Mouse (Mus musculus) hindbrain, embryonic 13.5 days (tissue): ENCODE data around the gene Trex1. TPM values are rescaled to one million over a fixed set of nuclear protein-coding genes. Genes with fewer than 3 reads are reported as not detected.
A peak's percentile ranks its signal among the peaks of the same experiment; 100 is the strongest.

Source experiments
- ATAC-seq: fragments of 200-750 bp; cut with Nextera tagmentation; 2 replicates; pipeline ENCODE4 v1.8.0; 2017; ENCODE audit warnings: moderate TSS enrichment; ENCODE audit not compliant: low FRiP score
- H3K27ac ChIP-seq: fragments of 300-500 bp; sonication (generic); 2 replicates; pipeline ENCODE4 v1.5.1; 2015; ENCODE audit warnings: inconsistent platforms, mild to moderate bottlenecking, moderate library complexity
- H3K27me3 ChIP-seq: fragments of 300-500 bp; sonication (generic); 2 replicates; pipeline ENCODE4 v1.6.1; 2015; ENCODE audit warnings: mild to moderate bottlenecking, inconsistent platforms
- H3K36me3 ChIP-seq: fragments of 300-500 bp; sonication (generic); 2 replicates; pipeline ENCODE4 v1.6.1; 2015; ENCODE audit warnings: mild to moderate bottlenecking, inconsistent platforms
- H3K4me1 ChIP-seq: fragments of 300-500 bp; sonication (generic); replicated peaks from 2 replicates; pipeline ENCODE4 v1.6.1; 2015; ENCODE audit warnings: inconsistent platforms
- H3K4me2 ChIP-seq: fragments of 300-500 bp; sonication (generic); 2 replicates; pipeline ENCODE4 v1.6.1; 2015; ENCODE audit warnings: inconsistent platforms, mild to moderate bottlenecking, moderate library complexity
- H3K4me3 ChIP-seq: fragments of 300-500 bp; sonication (generic); 2 replicates; pipeline ENCODE4 v1.5.1; 2015; ENCODE audit warnings: mild to moderate bottlenecking, inconsistent platforms
- H3K9ac ChIP-seq: fragments of 300-500 bp; sonication (generic); 2 replicates; pipeline ENCODE4 v1.6.1; 2015; ENCODE audit warnings: mild to moderate bottlenecking, inconsistent platforms
- H3K9me3 ChIP-seq: fragments of 300-500 bp; sonication (generic); 2 replicates; pipeline ENCODE4 v1.6.1; 2016; ENCODE audit warnings: inconsistent platforms
- WGBS: fragments of 180-500 bp; shearing (Covaris S2); methylation state at CpG from one replicate; pipeline ENCODE4 v1.1.7; 2015; 5-methylcytosine and 5-hydroxymethylcytosine counted together
- polyA plus RNA-seq: library from polyadenylated mRNA; unstranded; fragments of >200 nt; fragmentation: Nextera tagmentation; extraction: Ambion mirVana; gene quantifications from 2 replicates; pipeline ENCODE4 v1.2.1, GENCODE M21; 2015

The Trex1 gene
- polyA plus RNA-seq, 1 experiment from 2014 or later: 12.9 TPM

DNA sequence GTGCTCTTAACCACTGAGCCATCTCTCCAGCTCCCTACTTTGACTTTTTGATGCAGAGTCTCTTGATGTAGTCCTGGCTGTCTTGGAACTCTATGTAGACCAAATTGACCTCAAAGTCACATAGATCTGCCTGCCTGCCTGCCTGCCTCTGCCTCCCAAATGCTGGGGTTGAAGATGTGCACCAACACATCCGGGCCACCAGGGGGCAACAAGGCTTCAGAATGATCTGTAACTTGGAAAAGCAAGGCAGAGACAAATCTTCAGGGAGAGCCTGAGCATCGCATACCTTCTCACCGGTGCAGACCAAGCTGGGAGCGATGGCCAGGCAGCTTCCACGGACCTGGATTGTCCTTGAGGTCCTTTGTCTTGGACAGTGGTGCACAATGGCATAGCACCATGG lies 13.2 kb downstream of the Trex1 start:
- no peak for ATAC-seq
- Histone ChIP-seq H3K4me2 (no peak overlapping the region), H3K4me1 (no peaks in the 10 kb centered on the region), H3K27ac (no peak overlapping the region), H3K9me3 (no peaks in the 10 kb centered on the region), H3K27me3 (no peaks in the 10 kb centered on the region), H3K9ac (no peak overlapping the region), H3K4me3 (no peak overlapping the region), H3K36me3 (no peaks in the 10 kb centered on the region)
- WGBS: 34% methylated on average over 5 of the region's 5 CpGs

DNA sequence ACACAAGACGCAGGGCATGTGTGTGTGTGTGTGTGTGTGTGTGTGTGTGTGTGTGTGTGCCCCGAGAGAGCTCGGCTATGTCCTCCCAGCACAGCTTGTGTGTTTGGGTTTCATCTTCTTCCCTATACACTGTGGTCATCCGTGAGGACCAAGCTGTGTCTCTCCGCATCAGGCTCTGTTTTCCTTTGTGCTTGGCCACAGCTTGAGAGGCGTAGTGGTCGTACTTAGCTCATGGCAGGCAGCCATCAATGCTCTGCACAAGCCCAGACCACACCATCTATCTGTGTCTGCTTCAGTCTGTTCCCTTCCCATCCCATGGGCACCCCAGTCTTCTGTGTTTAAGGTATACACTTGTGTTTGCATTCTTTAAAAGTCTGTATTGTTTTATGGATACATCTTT lies 18.2 kb downstream of the Trex1 start:
- peaks cover 20% of the 10 kb centered on the region for H3K4me1 ChIP-seq
- 0 out of 2 replicates have a peak, but pooled peaks cover 5% of the 10 kb centered on the region for H3K27me3 ChIP-seq
- no peak for ATAC-seq
- WGBS: 73% methylated on average over 7 of the region's 7 CpGs
- H3K36me3 ChIP-seq: no peaks in the 10 kb centered on the region
- H3K4me3 ChIP-seq: no peak overlapping the region
- H3K9me3 ChIP-seq: no peaks in the 10 kb centered on the region
- H3K4me2 ChIP-seq: no peak overlapping the region
- H3K9ac ChIP-seq: no peak overlapping the region
- H3K27ac ChIP-seq: no peak overlapping the region

DNA sequence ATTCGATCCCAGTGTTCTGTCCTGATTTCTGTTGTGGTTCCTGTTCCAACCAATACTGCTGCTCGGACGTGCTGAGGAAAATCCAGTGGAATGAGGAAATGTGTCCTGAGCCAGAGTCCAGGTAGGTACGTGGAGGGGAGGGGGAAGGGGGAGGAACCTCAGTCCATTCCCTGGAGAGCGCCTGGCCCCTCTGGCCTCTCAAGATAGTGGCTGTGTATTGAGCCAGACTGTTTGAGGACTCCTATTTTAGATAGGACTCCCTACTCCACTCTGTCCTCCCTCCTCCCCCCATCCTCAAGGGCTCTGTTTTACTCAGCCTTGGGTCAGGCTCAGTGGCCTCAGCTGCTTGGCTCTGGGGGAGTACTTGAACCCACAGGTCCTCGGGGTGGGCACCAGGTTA lies 18.6 kb downstream of the Trex1 start:
- 75% methylated on average over 6 of the region's 6 CpGs for WGBS
- Histone ChIP-seq H3K27ac (no peak overlapping the region), H3K4me2 (no peak overlapping the region), H3K36me3 (no peaks in the 10 kb centered on the region), H3K27me3 (0 out of 2 replicates have a peak, but pooled peaks cover 5% of the 10 kb centered on the region), H3K4me3 (no peak overlapping the region), H3K4me1 (peaks cover 20% of the 10 kb centered on the region), H3K9ac (no peak overlapping the region), H3K9me3 (no peaks in the 10 kb centered on the region)
- no peak for ATAC-seq

DNA sequence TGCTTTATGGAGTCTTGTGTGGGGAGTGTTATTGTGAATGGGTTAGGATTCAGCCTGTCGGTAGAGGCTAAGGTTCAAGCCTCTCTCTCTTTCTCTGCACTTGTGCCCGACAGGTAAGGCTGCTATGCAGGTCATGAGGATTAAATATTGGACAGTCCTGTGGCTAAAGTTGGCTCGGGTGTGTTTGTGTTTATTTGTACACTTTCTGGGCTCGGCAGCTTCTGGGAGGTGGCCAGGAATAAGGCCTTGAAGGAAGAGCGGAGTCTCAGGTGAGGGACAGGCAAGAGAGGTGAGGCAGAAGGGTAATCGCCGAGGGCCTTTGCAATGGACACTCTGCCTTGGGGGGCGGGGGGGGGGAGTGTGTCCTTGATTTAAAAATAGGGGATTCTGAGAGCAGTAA lies 19.3 kb downstream of the Trex1 start:
- Histone ChIP-seq H3K4me2 (no peak overlapping the region), H3K27ac (no peak overlapping the region), H3K9me3 (no peaks in the 10 kb centered on the region), H3K4me1 (peaks cover 20% of the 10 kb centered on the region), H3K4me3 (no peak overlapping the region), H3K27me3 (0 out of 2 replicates have a peak, but pooled peaks cover 5% of the 10 kb centered on the region), H3K9ac (no peak overlapping the region), H3K36me3 (no peaks in the 10 kb centered on the region)
- no peak for ATAC-seq
- 88% methylated on average over 8 of the region's 8 CpGs for WGBS

DNA sequence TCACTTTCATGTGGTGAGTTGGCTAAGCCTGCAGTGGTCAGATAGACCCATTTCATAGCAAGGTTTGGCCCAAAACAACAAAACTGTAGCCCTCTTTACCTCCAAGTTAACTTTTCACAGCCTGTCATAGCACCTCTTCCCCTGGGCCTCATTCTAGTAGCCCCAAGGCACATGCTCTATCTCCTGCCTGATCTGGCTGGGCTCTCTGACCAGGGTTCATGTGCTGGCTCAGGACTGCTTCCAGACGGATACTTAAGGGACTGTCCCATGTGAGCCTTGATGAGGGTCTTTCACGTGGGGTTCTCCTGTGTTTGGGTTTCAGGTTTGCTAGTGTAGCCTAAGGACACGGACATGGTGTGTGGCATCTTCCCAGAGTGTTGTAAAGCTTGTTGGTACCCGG lies 19.9 kb downstream of the Trex1 start:
- WGBS: 86% methylated on average over 4 of the region's 4 CpGs
- H3K9ac ChIP-seq: no peak overlapping the region
- H3K4me3 ChIP-seq: no peak overlapping the region
- H3K36me3 ChIP-seq: no peaks in the 10 kb centered on the region
- no peaks in the 10 kb centered on the region for H3K9me3 ChIP-seq
- ATAC-seq: no peak
- 0 out of 2 replicates have a peak, but pooled peaks cover 5% of the 10 kb centered on the region for H3K27me3 ChIP-seq
- H3K27ac ChIP-seq: no peak overlapping the region
- peak overlapping the region; percentile 88; the same call in 1 of the 2 replicates for H3K4me2 ChIP-seq
- H3K4me1 ChIP-seq: peaks cover 20% of the 10 kb centered on the region

DNA sequence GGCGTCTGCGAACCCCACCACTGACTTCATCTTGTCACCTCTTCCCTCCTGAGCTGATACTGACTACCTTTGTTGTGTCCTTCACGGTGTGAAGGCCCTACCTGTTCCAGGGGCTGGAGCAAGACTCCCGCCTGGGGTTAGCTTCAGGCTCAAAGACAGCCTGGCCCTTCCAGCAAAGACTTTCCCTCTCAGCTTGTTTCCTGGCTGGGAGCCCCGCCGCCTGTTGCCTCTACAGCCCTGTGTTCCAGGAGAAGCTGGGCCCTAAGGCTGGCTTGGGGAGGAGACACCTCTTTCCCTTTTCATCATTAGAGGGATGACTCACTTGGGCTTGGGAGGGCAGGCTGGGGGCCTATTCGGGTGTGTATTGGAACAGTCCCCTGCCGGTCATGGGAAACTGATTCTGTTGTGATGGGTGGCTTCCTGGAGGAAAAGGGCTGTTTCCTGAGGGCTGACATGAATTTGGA lies 20.6 kb downstream of the Trex1 start:
- H3K27ac ChIP-seq: no peak overlapping the region; the same call in 1 of the 2 replicates
- peak overlapping the region; percentile 88 for H3K4me2 ChIP-seq
- H3K9me3 ChIP-seq: no peaks in the 10 kb centered on the region
- H3K27me3 ChIP-seq: 0 out of 2 replicates have a peak, but pooled peaks cover 5% of the 10 kb centered on the region
- 25% methylated on average over 8 of the region's 8 CpGs for WGBS
- H3K4me3 ChIP-seq: peak overlapping the region; percentile 65
- H3K4me1 ChIP-seq: peaks cover 20% of the 10 kb centered on the region
- peak overlapping the region; percentile 82 for H3K9ac ChIP-seq
- no peaks in the 10 kb centered on the region for H3K36me3 ChIP-seq
- peak; percentile 65 for ATAC-seq

DNA sequence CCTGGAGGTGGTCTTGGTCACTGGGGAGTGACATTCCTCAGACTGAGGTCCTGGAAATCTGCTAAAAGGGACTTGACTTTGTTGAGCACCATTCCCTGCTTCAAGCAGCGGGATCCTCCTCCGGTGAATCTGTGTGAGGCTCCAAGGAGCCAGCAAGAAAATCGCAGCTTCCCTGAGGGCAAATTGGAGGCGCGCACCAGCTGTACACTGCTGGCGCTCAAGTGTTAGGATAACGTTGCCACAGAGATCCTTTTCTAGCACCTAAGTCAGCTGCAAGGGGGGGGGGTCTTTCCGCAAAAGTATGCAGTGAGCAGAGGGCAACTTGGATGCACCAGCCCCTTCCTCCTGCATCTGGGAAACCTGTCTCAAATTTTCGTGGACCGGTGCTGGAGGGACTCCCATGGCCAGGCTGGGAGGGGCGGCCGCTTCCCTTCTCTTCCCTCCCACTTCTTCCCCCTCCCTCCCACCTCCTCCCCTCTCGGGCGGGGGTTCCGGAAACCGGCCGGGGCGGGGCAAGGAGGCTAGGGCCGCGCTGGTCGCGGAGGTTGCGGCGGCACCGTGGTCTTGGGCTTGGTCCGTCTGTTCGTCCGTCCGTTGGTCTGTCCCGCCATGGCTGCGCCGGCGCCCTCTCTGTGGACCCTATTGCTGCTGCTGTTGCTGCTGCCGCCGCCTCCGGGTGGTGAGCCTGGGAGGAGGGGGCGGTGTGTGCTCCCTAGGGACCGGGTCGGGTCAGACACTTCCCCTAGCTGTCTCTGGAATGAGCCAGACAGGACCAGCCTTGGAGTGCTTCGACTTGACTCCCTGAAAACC lies 21.2 kb downstream of the Trex1 start, which contains the start of gene Shisa5:
Shisa5 (plus strand) TSS at position 480 of the 810 bp plus-strand sequence.
- Histone ChIP-seq H3K27ac (no peak within 1 kb of the TSS; the same call in 1 of the 2 replicates), H3K27me3 (0 out of 2 replicates have a peak, but pooled peaks cover 5% of the 10 kb centered on the region), H3K9ac (peak within 1 kb of the TSS; percentile 82), H3K4me3 (peak within 1 kb of the TSS; percentile 65), H3K4me1 (peaks cover 20% of the 10 kb centered on the region), H3K36me3 (peaks cover 2% of the 10 kb centered on the region; the same call in 1 of the 2 replicates), H3K9me3 (no peaks in the 10 kb centered on the region), H3K4me2 (peak within 1 kb of the TSS; percentile 88)
- 2% methylated on average over 40 of the region's 40 CpGs for WGBS
- peak; percentile 84 for ATAC-seq

DNA sequence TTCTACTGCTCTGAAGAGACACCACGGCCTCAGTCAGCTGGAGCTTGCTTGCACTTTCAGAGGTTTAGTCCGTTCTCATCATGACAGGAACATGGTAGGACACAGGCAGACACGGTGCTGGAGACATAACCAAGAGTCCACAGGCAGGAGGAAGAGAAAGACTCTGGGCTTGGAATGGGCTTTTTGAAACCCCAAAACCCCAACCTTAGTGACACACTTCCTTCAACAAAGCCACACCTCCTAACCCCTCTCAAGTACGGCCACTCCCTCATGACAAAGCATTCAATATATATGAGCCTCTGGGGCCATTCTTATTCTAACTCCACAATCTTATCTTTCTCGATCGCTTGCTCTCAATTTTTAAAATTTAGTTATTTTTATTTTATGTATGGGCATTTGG lies 27.1 kb downstream of the Trex1 start:
- 80% methylated on average over 6 of the region's 6 CpGs for WGBS
- Histone ChIP-seq H3K4me2 (no peak overlapping the region), H3K27me3 (no peaks in the 10 kb centered on the region), H3K27ac (no peak overlapping the region), H3K9me3 (no peaks in the 10 kb centered on the region), H3K4me1 (no peaks in the 10 kb centered on the region), H3K4me3 (no peak overlapping the region), H3K36me3 (peaks cover 35% of the 10 kb centered on the region), H3K9ac (no peak overlapping the region)
- ATAC-seq: no peak

DNA sequence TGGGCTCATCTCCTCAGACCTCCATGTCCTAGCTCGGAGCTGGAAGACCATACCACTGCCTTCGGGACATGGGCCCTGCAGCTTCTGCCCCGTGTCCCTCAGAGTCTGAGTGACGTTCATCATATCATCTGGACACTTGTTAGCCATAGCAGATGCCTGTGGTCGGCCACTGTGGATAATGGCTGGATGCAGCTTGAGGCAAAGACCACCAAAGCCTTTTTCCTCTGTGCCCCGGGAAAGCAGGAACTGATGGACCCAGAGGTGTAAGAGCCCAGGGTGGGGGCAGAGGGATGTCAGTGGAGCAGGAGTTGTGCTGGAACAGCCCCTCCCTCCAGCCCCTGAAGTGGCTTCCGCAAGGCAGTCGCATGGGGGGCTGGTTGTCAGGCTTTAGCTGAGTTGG lies 27.8 kb downstream of the Trex1 start:
- WGBS: 85% methylated on average over 8 of the region's 8 CpGs
- no peak overlapping the region for H3K4me2 ChIP-seq
- no peak for ATAC-seq
- H3K9me3 ChIP-seq: no peaks in the 10 kb centered on the region
- H3K4me1 ChIP-seq: no peaks in the 10 kb centered on the region
- no peak overlapping the region for H3K4me3 ChIP-seq
- no peak overlapping the region for H3K9ac ChIP-seq
- H3K27ac ChIP-seq: no peak overlapping the region
- peaks cover 41% of the 10 kb centered on the region for H3K36me3 ChIP-seq
- no peaks in the 10 kb centered on the region for H3K27me3 ChIP-seq

DNA sequence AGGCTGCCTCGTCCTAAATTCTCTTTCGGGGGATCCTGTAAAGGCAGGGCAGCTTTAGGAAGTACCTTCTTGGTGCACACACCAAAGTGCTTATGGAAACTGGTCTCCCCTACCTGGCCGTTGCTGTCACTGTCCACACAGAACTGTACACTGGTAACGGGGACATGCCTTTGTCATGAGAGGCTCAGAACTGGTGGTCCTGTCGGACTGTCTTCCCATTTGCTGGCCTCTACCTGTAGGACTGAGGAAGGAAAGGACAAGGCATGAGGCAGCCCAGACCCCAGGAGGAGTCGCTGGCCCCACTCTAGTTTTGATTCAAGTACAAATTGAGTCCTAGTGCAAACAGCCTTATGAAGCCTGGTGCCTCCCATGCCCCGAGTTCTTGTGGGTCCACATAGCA lies 28.5 kb downstream of the Trex1 start:
- H3K36me3 ChIP-seq: peaks cover 45% of the 10 kb centered on the region
- H3K27me3 ChIP-seq: no peaks in the 10 kb centered on the region
- no peaks in the 10 kb centered on the region for H3K4me1 ChIP-seq
- H3K4me3 ChIP-seq: no peak overlapping the region
- H3K4me2 ChIP-seq: no peak overlapping the region
- H3K9me3 ChIP-seq: no peaks in the 10 kb centered on the region
- 93% methylated on average over 7 of the region's 7 CpGs for whole genome bisulfite sequencing
- no peak for ATAC-seq
- no peak overlapping the region for H3K9ac ChIP-seq
- H3K27ac ChIP-seq: no peak overlapping the region

DNA sequence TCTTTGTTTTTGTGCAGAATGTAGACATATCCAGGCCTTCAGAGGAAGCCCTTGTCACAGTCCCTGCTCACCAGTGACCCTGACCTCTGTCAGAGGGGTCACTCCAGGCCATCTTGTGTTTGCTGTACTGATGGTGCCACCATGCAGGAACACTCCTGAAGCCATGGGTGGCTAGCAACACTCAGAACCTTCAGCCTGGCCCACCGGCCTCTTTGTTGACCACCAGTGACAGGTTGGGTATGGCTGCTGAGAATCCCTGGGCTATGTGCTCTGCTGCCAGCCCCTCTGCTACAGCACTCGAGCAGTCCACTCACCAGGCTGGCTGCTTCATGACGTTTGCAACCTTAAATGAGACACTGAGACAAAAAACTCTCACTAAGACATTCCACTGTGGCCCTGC lies 29.2 kb downstream of the Trex1 start:
- Histone ChIP-seq H3K4me3 (no peak overlapping the region), H3K9me3 (no peaks in the 10 kb centered on the region), H3K27me3 (no peaks in the 10 kb centered on the region), H3K4me1 (no peaks in the 10 kb centered on the region), H3K36me3 (peaks cover 51% of the 10 kb centered on the region), H3K4me2 (no peak overlapping the region), H3K9ac (no peak overlapping the region), H3K27ac (no peak overlapping the region)
- 82% methylated on average over 3 of the region's 3 CpGs for WGBS
- ATAC-seq: no peak

DNA sequence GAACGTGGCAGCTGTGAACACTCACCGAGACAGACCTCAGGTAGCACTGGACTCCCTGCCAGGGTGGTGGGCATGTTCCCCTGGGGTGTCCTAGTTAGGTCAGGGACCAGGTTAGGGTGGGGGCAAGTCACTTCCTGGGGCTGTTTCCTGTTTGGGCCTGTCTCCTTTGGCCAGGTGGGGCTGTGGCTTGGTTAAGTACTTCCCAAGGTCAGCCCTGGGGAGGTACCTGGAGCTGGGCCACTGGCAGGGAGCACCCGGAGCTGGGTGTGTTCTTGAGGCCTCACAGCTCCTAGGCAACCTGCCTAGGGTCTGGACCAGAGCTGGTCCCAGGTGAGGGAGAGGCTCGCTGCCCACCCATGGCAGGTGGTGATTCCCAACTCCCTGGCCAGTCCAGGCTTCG lies 30.6 kb downstream of the Trex1 start:
- no peak overlapping the region for H3K4me3 ChIP-seq
- H3K4me2 ChIP-seq: no peak overlapping the region
- no peaks in the 10 kb centered on the region for H3K9me3 ChIP-seq
- no peak overlapping the region for H3K27ac ChIP-seq
- H3K36me3 ChIP-seq: peaks cover 57% of the 10 kb centered on the region
- no peaks in the 10 kb centered on the region for H3K4me1 ChIP-seq
- H3K9ac ChIP-seq: no peak overlapping the region
- no peak for ATAC-seq
- 87% methylated on average over 5 of the region's 5 CpGs for WGBS
- H3K27me3 ChIP-seq: no peaks in the 10 kb centered on the region

DNA sequence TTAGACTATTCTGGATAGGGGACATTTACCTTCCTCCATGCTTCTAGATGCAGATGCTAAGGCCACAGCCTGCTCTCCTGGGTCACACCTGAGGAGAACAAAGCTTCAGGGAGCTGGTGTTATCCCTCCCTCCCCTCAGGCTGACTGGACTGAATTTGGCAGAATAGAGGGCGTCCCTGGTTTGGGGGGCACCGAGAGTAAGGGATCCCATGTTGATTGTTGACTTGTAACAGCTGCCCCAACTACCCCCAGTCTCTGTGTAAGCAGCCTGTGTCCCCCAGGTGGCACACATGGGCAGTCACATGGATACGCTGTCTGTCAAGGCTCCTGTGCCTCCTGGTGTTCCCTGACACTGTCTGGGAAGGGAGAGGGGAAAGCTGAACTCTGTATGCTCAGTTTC lies 31.1 kb downstream of the Trex1 start:
- peaks cover 60% of the 10 kb centered on the region for H3K36me3 ChIP-seq
- H3K27me3 ChIP-seq: no peaks in the 10 kb centered on the region
- no peak overlapping the region for H3K4me2 ChIP-seq
- H3K9ac ChIP-seq: no peak overlapping the region
- H3K4me1 ChIP-seq: no peaks in the 10 kb centered on the region
- H3K9me3 ChIP-seq: no peaks in the 10 kb centered on the region
- no peak overlapping the region for H3K27ac ChIP-seq
- H3K4me3 ChIP-seq: no peak overlapping the region
- no peak for ATAC-seq
- WGBS: 85% methylated on average over 3 of the region's 3 CpGs
